Comparison of ENCODE assay signal across 8 mouse cellular contexts in the genomic region with DNA sequence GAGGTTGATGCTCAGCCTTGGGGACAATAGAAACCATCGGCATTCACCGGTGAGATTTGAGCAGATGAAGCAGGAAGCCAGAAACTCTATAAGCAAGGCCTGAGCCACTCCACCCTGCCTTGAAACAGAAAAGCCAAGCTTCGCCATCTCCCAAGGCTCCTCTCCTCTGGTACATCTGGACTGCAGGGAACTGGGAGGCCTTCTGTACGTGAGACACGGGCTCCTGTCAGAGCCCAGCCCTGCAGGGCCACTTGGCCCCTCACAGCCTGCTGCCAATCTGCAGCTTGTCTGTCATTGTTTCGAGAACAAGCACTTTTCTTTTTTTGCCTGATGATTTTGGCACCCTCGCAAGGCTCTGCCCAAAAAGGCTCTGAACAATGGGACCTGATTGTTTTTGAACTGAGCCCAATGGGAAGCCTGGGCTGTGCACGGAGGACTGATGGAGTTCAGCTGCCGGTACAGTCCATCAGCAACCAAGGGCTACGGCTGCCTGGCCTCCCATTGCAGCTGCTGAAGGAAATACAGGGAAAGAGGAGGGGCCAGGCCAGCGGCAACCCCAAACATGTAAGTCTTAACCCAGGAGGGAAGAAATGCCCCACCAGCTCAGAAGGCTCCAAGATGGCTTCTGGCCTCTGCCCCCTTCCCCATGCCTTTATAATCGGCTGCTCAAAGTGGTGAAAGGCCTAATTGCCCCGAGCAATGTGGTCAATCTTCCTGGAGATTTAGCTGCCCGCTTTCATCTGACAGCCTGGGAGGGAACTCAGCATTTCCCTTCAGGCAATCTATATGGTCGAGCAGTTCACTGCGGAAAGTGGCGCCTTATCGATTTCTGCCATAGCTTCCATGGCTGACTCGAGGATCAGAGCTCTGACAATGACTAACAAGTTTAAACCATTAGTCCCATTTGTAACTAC.
DNase-seq lines count a peak whose midpoint lies in the region; ATAC-seq lines count a peak whose summit lies in the region.

No protein-coding gene starts in this region.

- H3K27me3 ChIP-seq in intestine, embryonic 14.5 days (replicated peaks; ENCODE audit: control insufficient read depth, insufficient read depth, low read length), result no peaks in the 10 kb centered on the region
- H3K27me3 ChIP-seq in intestine, embryonic 16.5 days (replicated peaks; ENCODE audit: control insufficient read depth, insufficient read depth, low read length), result no peaks in the 10 kb centered on the region

- no peaks in the 10 kb centered on the region for H3K9me3 ChIP-seq in intestine, embryonic 14.5 days (ENCODE audit: control insufficient read depth, low read length)
- H3K9me3 ChIP-seq in intestine, embryonic 16.5 days (ENCODE audit: control insufficient read depth, low read length), result no peaks in the 10 kb centered on the region

- H3K4me1 ChIP-seq in intestine, embryonic 14.5 days (replicated peaks; ENCODE audit: control insufficient read depth, insufficient read depth, low read length), result peaks cover 8% of the 10 kb centered on the region; the same call in 1 of the 2 replicates
- H3K4me1 ChIP-seq in intestine, embryonic 16.5 days (ENCODE audit: control insufficient read depth, insufficient read depth, low read length), result no peaks in the 10 kb centered on the region

- no peaks in the 10 kb centered on the region for H3K36me3 ChIP-seq in intestine, embryonic 14.5 days (ENCODE audit: control insufficient read depth, insufficient read depth, low read length)
- no peaks in the 10 kb centered on the region for H3K36me3 ChIP-seq in intestine, embryonic 16.5 days (ENCODE audit: control insufficient read depth, insufficient read depth, low read length)

- DNase-seq in intestine, embryonic 14.5 days (ENCODE audit: low spot score), result no peak
- peak; percentile 72 for DNase-seq in embryo, embryonic 11 days
- peak; percentile 1 for DNase-seq in heart, postnatal 25 days (ENCODE audit: low spot score)
- peak; percentile 22 to 64 for DNase-seq in lung, postnatal 4 days
- no peak for DNase-seq in urinary bladder, adult 18-20 months (ENCODE audit: low spot score in 2 of 2)
- DNase-seq in cerebellum, postnatal 36 days, result no peak
- no peak for DNase-seq in urinary bladder, postnatal 4 days (ENCODE audit: low spot score in 2 of 2)

- intact Hi-C loops in heart, postnatal 25 days (cut with DNase I), result loop anchor here (10.0 kb wide), 1 partner anchor 1630 kb away; no protein-coding TSS in a partner anchor

- 50% methylated on average over 19 of the region's 19 CpGs for WGBS in intestine, embryonic 14.5 days
- WGBS in intestine, embryonic 16.5 days, result 55% methylated on average over 19 of the region's 19 CpGs

- peak overlapping the region; percentile 5; the same call in 1 of the 2 replicates for H3K4me2 ChIP-seq in intestine, embryonic 14.5 days (ENCODE audit: low read length)
- H3K4me2 ChIP-seq in intestine, embryonic 16.5 days (ENCODE audit: low read depth, low read length), result no peak overlapping the region

- H3K4me3 ChIP-seq in intestine, embryonic 14.5 days (ENCODE audit: low read depth, low read length), result no peak overlapping the region
- no peak overlapping the region for H3K4me3 ChIP-seq in intestine, embryonic 16.5 days (ENCODE audit: low read length)

- no peak overlapping the region for H3K27ac ChIP-seq in intestine, embryonic 14.5 days (ENCODE audit: low read depth)
- no peak overlapping the region for H3K27ac ChIP-seq in intestine, embryonic 16.5 days (ENCODE audit: low read length)

- no peak overlapping the region for H3K9ac ChIP-seq in intestine, embryonic 14.5 days (ENCODE audit: low read length)
- no peak overlapping the region for H3K9ac ChIP-seq in intestine, embryonic 16.5 days (ENCODE audit: low read depth, low read length)

- ATAC-seq in intestine, embryonic 14.5 days (replicated peaks; ENCODE audit: low FRiP score, low TSS enrichment, low read depth), result no peak
- no peak for ATAC-seq in intestine, embryonic 16.5 days

Comparison
In these comparisons a context has a peak if more than half of its experiments do, and no peak if none do; other contexts are left out.
1. DNase-seq: peak in embryo, embryonic 11 days (single experiment), heart, postnatal 25 days (single experiment) and lung, postnatal 4 days (2 of 2); none in intestine, embryonic 14.5 days (single experiment), urinary bladder, adult 18-20 months (0 of 2), cerebellum, postnatal 36 days (0 of 2) and urinary bladder, postnatal 4 days (0 of 2).